Mouse (Mus musculus): ENCODE measurements at regions not wholly inside any gene's neighbourhood (a gene's known extent, or its start where the extent isn't known, plus 50 kb on each side); places are given as distances from the start of the nearest gene placed in this dataset.

- peak; percentile 8 for DNase-seq (ENCODE audit: low spot score)
- Histone ChIP-seq H3K9me3 (no peaks in the 10 kb centered on the region), H3K36me3 (no peaks in the 10 kb centered on the region), H3K27ac (no peak overlapping the region), H3K4me1 (replicated peaks) (peaks cover 13% of the 10 kb centered on the region), H3K27me3 (ENCODE audit: insufficient read depth, poor library complexity, severe bottlenecking) (0 out of 2 replicates have a peak, but pooled peaks cover 3% of the 10 kb centered on the region), H3K4me3 (no peak overlapping the region)
- 27% methylated on average over 7 of the region's 7 CpGs for WGBS
Observed at GRCm38 (mm10) chr10:67454149-67454548, 81.1 kb upstream of the Egr2 start.

- 30% methylated on average over 22 of the region's 22 CpGs for WGBS
- H3K27me3 ChIP-seq (ENCODE audit: insufficient read depth, poor library complexity, severe bottlenecking), result peaks cover 4% of the 10 kb centered on the region; the same call in 1 of the 2 replicates
- H3K4me1 ChIP-seq (replicated peaks), result peaks cover 13% of the 10 kb centered on the region
- H3K9me3 ChIP-seq, result no peaks in the 10 kb centered on the region
- H3K27ac ChIP-seq, result no peak overlapping the region
- peak; percentile 12 for DNase-seq (ENCODE audit: low spot score)
- no peak overlapping the region for H3K4me3 ChIP-seq
- H3K36me3 ChIP-seq, result no peaks in the 10 kb centered on the region
Observed at GRCm38 (mm10) chr10:67458447-67459272, 76.6 kb upstream of the Egr2 start.

- Histone ChIP-seq H3K4me3 (no peak overlapping the region), H3K4me1 (replicated peaks) (peaks cover 6% of the 10 kb centered on the region), H3K9me3 (no peaks in the 10 kb centered on the region), H3K36me3 (no peaks in the 10 kb centered on the region), H3K27me3 (ENCODE audit: insufficient read depth, poor library complexity, severe bottlenecking) (peaks cover 4% of the 10 kb centered on the region; the same call in 1 of the 2 replicates), H3K27ac (no peak overlapping the region)
- WGBS, result 92% methylated on average over 1 of the region's 1 CpGs
- DNase-seq (ENCODE audit: low spot score), result no peak
Observed at GRCm38 (mm10) chr10:67461321-67461720, 74.0 kb upstream of the Egr2 start.

- WGBS, result 57% methylated on average over 1 of the region's 1 CpGs
- no peaks in the 10 kb centered on the region for H3K9me3 ChIP-seq
- no peak overlapping the region for H3K4me3 ChIP-seq
- no peak for DNase-seq (ENCODE audit: low spot score)
- peaks cover 4% of the 10 kb centered on the region; the same call in 1 of the 2 replicates for H3K27me3 ChIP-seq (ENCODE audit: insufficient read depth, poor library complexity, severe bottlenecking)
- H3K4me1 ChIP-seq (replicated peaks), result peaks cover 6% of the 10 kb centered on the region
- H3K36me3 ChIP-seq, result no peaks in the 10 kb centered on the region
- H3K27ac ChIP-seq, result no peak overlapping the region
Observed at GRCm38 (mm10) chr10:67461862-67462261, 73.4 kb upstream of the Egr2 start.

- peak; percentile 49 for DNase-seq (ENCODE audit: low spot score)
- H3K9me3 ChIP-seq, result no peaks in the 10 kb centered on the region
- H3K27ac ChIP-seq, result peak overlapping the region; percentile 37; the same call in 1 of the 2 replicates
- H3K36me3 ChIP-seq, result no peaks in the 10 kb centered on the region
- WGBS, result 42% methylated on average over 8 of the region's 8 CpGs
- H3K4me1 ChIP-seq (replicated peaks), result peaks cover 17% of the 10 kb centered on the region
- H3K4me3 ChIP-seq, result no peak overlapping the region
- no peaks in the 10 kb centered on the region for H3K27me3 ChIP-seq (ENCODE audit: insufficient read depth, poor library complexity, severe bottlenecking)
Observed at GRCm38 (mm10) chr10:67468724-67469123, 66.6 kb upstream of the Egr2 start.

- no peak for DNase-seq (ENCODE audit: low spot score)
- WGBS, result 92% methylated on average over 6 of the region's 6 CpGs
Observed at GRCm38 (mm10) chr10:67473016-67473415, 62.3 kb upstream of the Egr2 start.

GRCm38 (mm10) chr10:67474336-67474735 is 60.9 kb upstream of the Egr2 start:
- H3K4me1 ChIP-seq (replicated peaks), result peaks cover 6% of the 10 kb centered on the region

More at GRCm38 (mm10) chr10:67473016-67473415, 62.3 kb upstream of the Egr2 start:
- H3K27ac ChIP-seq, result no peak overlapping the region
- H3K9me3 ChIP-seq, result no peaks in the 10 kb centered on the region
- no peaks in the 10 kb centered on the region for H3K36me3 ChIP-seq
- H3K27me3 ChIP-seq (ENCODE audit: insufficient read depth, poor library complexity, severe bottlenecking), result no peaks in the 10 kb centered on the region
- no peak overlapping the region for H3K4me3 ChIP-seq
- H3K4me1 ChIP-seq (replicated peaks), result peaks cover 14% of the 10 kb centered on the region

GRCm38 (mm10) chr10:67482268-67482667 is 53.0 kb upstream of the Egr2 start:
- 74% methylated on average over 14 of the region's 14 CpGs for WGBS
- Histone ChIP-seq H3K36me3 (no peaks in the 10 kb centered on the region), H3K9me3 (peaks cover 12% of the 10 kb centered on the region), H3K4me3 (no peak overlapping the region), H3K4me1 (replicated peaks) (peaks cover 6% of the 10 kb centered on the region; the same call in 1 of the 2 replicates), H3K27me3 (ENCODE audit: insufficient read depth, poor library complexity, severe bottlenecking) (no peaks in the 10 kb centered on the region), H3K27ac (no peak overlapping the region)
- no peak for DNase-seq (ENCODE audit: low spot score)

More at GRCm38 (mm10) chr10:67474336-67474735, 60.9 kb upstream of the Egr2 start:
- DNase-seq (ENCODE audit: low spot score), result no peak
- no peaks in the 10 kb centered on the region for H3K27me3 ChIP-seq (ENCODE audit: insufficient read depth, poor library complexity, severe bottlenecking)
- H3K36me3 ChIP-seq, result no peaks in the 10 kb centered on the region
- H3K27ac ChIP-seq, result no peak overlapping the region
- no peak overlapping the region for H3K4me3 ChIP-seq
- no peaks in the 10 kb centered on the region for H3K9me3 ChIP-seq
- 71% methylated on average over 2 of the region's 2 CpGs for WGBS

GRCm38 (mm10) chr10:67483371-67483770 is 51.9 kb upstream of the Egr2 start:
- DNase-seq (ENCODE audit: low spot score), result no peak
- Histone ChIP-seq H3K36me3 (no peaks in the 10 kb centered on the region), H3K27ac (no peak overlapping the region), H3K4me3 (no peak overlapping the region), H3K27me3 (ENCODE audit: insufficient read depth, poor library complexity, severe bottlenecking) (no peaks in the 10 kb centered on the region), H3K4me1 (replicated peaks) (peaks cover 6% of the 10 kb centered on the region; the same call in 1 of the 2 replicates), H3K9me3 (peaks cover 12% of the 10 kb centered on the region)
- WGBS, result 83% methylated on average over 7 of the region's 7 CpGs

GRCm38 (mm10) chr10:67484091-67484745 is 51.1 kb upstream of the Egr2 start:
- peaks cover 12% of the 10 kb centered on the region for H3K9me3 ChIP-seq
- H3K4me1 ChIP-seq (replicated peaks), result peaks cover 4% of the 10 kb centered on the region; the same call in 1 of the 2 replicates
- WGBS, result 88% methylated on average over 3 of the region's 3 CpGs
- H3K27ac ChIP-seq, result no peak overlapping the region
- DNase-seq (ENCODE audit: low spot score), result no peak
- H3K36me3 ChIP-seq, result no peaks in the 10 kb centered on the region
- no peaks in the 10 kb centered on the region for H3K27me3 ChIP-seq (ENCODE audit: insufficient read depth, poor library complexity, severe bottlenecking)
- no peak overlapping the region for H3K4me3 ChIP-seq
